Mouse (Mus musculus) lung, adult 2 months (tissue): ENCODE data around the gene Gm10837.

ENCODE experiments used
- CTCF ChIP-seq: fragments of 200-500 bp; IDR thresholded peaks from 2 replicates; pipeline ENCODE4 v1.5.1; 2011; ENCODE audit warnings: mild to moderate bottlenecking, low read length, control low read depth; ENCODE audit not compliant: insufficient read depth
- POLR2A ChIP-seq: fragments of 200-500 bp; IDR thresholded peaks from 2 replicates; pipeline ENCODE4 v1.6.1; 2011; ENCODE audit warnings: low read depth, mild to moderate bottlenecking, control low read depth, low read length, borderline replicate concordance; ENCODE audit errors: extremely low read depth

DNA sequence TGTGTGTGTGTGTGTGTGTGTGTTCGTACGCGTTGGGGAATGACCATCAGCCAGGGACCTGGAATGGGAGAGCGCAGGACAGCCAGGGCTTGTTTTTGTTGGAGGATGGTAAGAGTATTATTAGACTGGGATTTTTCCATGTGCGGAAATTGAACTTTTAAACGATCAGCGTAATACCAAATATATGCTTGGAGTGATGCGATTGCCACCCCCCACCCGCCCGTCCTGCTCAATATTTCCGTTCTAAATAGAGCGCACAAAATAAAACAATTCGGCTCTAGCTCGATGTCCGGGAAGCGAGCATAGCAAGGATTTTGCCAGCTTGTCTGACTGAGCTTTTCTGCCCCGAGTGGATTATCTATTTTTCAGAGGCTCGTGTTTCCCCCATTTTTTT is 13.6 kb upstream of the Gm10837 start:
- no peak for TF ChIP-seq CTCF
- TF ChIP-seq POLR2A: no peak
